Mouse (Mus musculus) kidney, adult 2 months (tissue): ENCODE measurements around the gene Actn1.

Experiments
- CTCF ChIP-seq: fragments of 200-500 bp; conservative IDR thresholded peaks from 2 replicates; pipeline ENCODE4 v1.5.1; 2011; ENCODE audit warnings: low read depth, mild to moderate bottlenecking, control low read depth, low read length, moderate library complexity, mixed read lengths; ENCODE audit not compliant: insufficient read depth, insufficient read length
- POLR2A ChIP-seq: fragments of 200-500 bp; IDR thresholded peaks from one replicate; pipeline ENCODE4 v1.6.1; 2011; ENCODE audit warnings: low read depth, low read length, control low read depth

DNA sequence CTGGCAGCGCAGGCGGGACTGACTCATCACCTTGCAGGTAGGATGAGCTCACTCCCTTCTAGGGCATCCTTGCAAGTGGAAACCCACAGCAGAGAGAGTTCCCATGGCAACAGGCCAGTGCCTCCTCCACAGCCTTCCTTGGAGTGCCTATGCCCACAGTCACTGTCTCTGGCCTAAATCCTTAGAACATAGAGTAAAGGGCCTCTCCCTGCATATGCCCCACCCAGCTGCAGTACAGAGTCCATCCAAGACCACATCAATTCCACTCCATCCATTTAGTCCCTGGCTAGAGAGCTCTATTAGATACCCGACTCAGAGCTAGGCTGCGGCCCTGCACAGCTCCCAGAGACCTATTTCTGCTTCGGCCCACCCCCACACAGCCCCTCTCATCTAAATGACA, 20.7 kb downstream of the Actn1 start:
- TF ChIP-seq CTCF (no peak), POLR2A (no peak)
